Mouse (Mus musculus) erythroblast, embryonic 14.5 days (primary cell): Measurements from ENCODE around the gene Slc26a5.

Experiments
- GATA1 ChIP-seq: IDR thresholded peaks from 2 replicates; pipeline ENCODE4 v1.6.1; 2012; ENCODE audit warnings: low read length, inconsistent platforms, mixed read lengths
- TAL1 ChIP-seq: IDR thresholded peaks from 3 replicates; pipeline ENCODE4 v1.6.1; 2012; ENCODE audit warnings: low read length, inconsistent platforms, mixed read lengths

DNA sequence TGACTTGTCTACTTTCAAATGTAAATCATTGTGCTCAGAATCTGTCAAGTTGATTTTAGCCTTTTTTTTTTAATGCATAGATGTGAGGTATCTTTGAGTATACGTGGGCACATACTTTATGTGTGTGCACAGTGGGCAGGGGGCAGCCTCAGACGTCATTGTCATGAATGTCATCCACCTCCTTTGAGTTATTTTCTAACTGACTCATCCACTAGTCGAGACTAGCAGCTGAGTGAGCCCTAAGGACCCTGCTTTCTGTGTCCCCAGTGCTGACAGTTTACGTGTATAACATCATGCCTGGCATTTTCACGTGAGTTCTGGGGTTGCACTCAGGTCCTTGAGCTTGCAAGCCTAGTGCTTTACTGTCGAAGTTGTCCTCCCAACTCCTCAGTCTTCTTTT is 35.5 kb upstream of the Slc26a5 start:
- TF ChIP-seq GATA1 (no peak), TAL1 (no peak)
